Mouse (Mus musculus) naive thymus-derived CD4-positive, alpha-beta T cell, adult 2 months (primary cell): Measurements from ENCODE around the gene Rbp1.

Experiments
- DNase-seq: peaks from one replicate; pipeline ENCODE4 v3.0.0-alpha.2; 2011; ENCODE audit warnings: low read depth

Gene Rbp1

DNA sequence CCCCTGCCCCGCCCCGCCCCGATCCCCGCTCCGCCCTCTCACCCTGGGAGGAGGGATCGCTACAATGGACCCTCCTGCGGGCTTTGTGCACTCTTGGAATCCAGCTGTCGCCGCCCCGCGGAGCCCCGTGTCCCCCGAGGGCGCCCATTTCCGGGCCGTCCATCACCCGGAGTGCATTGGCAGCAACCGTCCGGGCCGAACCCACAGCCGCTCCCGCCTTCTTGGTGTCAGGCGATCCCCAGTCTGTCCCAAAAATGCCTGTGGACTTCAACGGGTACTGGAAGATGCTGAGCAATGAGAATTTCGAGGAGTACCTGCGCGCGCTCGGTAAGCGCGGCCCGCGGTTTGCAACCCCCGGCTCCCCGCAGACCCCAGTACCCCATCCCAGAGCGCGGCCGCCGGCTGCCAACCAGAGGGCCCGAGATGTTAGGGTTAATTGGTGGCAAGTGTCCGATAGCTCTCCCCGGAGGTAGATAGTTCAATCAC lies 2.0 kb downstream of the Rbp1 start:
- no peak for DNase-seq

DNA sequence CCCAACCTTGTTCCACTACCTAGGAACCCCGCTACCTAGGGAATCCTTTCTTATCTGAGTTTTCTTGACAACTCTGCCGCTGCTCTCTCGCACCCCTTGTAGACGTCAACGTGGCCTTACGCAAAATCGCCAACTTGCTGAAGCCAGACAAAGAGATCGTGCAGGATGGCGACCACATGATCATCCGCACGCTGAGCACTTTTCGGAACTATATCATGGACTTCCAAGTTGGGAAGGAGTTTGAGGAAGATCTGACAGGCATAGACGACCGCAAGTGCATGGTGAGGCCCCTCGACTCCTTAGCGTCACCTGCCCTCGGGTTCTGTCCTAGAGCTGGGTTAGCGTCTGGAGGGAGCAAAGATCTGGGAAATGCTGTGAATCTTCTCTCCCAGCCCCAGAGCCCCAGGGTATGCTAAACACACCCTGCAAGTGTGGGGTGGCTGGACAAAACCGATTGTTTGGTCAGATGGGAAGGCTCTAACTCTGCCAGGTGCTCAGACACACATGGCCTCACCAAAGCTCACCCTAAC lies 2.7 kb downstream of the Rbp1 start:
- DNase-seq = no peak

DNA sequence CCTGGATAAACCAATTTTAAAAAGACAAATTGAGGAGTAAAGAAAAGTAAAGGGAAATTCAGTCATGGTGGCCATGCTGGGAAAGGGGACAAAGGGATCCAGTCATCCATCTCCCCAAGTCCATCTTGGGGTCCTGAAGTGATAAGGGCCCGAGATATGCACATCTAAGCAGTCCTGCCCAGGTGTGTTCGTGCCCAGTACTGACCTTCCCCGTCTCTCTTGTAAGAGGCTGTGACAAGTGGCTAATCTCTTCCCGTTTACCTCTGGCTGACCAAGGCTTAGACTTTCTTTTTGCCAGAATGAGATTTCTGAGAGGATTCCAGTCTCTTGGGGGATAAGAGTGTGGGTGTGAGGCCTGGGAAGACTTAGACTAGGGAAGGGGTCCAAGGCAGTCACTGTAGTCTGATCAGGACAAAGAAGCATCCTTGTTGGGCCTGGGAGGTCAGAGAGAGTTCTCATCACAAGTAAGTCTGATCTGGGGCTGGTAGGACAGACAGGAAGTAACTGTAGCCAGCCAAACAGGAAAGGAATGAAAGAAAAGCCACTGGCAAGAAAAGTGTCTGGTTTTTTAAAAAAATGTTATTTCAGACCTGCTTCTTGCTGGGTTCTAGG lies 5.3 kb downstream of the Rbp1 start:
- DNase-seq = no peak

DNA sequence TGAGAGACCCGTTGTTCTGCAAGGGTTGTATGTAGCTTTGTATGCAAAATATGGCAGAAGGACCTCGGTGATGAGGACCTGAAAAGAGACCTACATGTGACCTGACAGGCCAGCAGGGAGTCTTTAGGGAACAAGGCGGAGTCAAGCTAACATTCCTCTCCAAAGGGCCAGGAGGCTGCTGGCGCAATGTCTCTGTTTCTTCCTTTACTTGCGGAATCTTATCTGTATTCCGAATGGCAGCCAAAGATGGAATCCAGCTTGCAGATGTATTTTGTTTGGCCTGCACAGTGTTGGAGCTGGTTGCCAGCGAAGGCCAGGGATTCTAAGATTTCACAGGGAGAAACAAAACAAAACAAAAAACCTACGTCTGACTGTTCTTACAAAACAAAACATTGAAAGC lies 6.0 kb downstream of the Rbp1 start:
- no peak for DNase-seq

DNA sequence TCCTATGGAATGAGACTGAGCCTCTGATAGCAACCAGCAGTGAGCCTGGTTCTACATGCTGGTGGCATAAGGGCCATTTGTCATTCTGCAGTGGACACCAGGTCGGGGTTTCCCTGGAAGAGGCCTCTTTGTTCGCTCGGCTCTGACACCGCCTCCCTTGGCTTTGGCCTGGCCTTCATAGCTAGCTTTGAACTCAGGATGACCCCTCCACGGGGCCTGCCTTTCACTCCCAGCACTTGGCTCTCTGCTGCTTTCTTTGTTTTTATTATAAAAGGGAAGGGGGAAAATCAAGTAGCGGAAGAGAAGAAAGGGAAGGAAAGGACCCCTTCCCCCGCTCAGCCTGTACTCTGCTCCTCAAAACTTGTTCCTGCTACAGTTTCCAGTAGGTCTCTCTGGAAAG lies 7.0 kb downstream of the Rbp1 start:
- no peak for DNase-seq

DNA sequence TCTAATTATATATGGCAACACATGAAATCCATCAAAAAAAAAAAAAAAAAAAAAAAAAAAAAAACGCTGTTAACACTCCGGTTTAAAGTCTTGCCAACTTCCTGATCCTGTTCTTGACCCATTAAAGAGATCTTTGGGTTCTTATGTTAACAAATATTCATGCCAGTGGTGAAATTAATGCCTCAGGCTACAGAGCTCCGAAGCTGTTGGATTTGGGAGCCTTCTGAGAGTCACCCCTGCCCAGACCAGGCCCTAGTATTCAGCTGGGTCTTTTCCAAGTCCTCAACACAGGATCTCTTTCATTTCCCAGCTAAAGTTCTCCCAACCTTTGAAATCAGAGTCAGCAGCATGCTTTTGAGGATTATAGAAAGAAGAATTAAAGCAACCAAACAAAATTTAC lies 7.8 kb downstream of the Rbp1 start:
- no peak for DNase-seq

DNA sequence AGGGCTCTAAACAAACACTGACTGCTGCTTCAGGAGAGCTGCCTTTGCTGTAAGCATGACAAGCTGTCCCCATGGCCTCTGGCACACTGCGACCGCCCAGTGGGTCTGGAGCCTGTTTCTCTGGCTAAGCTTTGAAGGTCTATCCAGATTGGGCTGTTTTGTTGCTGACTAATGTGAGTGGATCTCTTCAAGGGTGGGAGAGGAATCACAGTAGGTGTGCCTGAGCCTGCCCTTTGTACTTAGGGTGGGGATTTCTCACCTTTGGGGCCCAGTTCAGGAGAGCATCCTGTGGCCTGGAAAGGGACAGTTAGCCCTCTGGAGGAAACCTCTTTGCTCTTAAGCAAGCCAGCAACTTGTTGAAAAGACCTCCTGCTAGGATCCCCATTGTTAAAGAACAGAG lies 10.3 kb downstream of the Rbp1 start:
- DNase-seq = no peak

DNA sequence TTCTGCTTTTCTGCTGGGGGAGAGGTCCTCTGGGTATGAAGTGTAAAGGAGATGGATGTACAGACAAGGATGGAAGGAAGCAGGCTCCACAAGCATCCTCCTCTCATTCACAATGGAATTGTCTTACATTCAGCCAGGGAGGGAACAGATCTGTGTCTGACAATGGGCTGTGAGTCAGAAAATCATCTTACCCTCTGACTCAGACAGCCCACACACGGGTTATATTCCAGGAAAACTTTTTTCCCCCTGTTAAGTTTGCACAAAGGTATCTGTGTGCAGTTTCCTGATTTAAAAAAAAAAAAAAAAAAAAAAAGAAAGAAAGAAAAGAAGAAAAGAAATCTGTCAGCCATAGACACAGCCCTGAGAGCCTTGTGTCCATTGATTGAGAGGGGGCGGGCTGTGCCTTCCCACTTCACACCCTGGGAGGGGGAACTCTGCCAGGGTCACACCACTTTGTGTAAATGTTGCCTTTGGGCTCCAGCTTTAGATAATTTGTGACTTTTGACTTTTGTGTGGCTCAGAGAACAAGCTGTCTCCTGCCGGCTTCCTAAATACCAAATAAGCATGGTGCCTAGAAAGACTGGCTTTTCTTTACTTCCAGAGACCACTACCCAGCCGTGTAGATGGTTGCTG lies 11.3 kb downstream of the Rbp1 start:
- no peak for DNase-seq

DNA sequence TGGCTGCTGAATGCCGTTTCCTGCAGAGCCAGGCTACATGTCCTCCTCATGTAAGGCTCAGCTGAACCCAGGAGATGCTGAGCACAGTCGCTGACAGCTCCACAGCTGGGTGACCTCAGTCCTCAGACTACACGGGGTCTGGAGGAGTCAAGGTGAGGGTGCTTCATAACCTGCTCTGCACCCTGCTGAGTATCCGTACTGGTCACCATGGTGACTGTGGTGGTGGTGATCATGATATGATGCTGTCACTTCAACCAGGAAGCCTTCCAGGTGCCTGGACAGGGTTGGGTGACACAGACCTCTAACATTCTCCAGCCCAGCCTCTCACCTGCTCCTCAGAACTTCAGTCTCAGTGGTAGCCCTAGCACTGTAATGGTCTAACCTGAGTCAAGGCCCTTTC lies 15.1 kb downstream of the Rbp1 start:
- no peak for DNase-seq

DNA sequence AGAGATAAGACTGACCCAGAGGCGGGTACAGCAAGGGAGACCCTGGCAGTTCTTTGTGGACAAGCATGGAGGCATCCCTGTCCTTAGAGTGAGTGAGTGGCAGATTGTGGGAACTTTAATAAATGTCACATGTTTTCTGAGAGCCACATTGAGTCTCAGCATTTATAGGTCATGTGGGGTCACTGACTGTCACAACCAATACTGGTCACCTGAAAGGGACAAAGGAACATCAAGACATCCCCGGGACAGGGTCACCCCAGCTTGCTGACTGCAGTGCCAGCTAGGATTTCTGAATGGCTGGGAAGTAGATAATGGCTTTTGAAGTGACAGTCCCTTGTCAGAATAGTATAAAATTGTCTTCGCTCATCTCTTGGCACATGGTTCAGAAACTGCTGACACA lies 16.3 kb downstream of the Rbp1 start:
- DNase-seq = no peak

DNA sequence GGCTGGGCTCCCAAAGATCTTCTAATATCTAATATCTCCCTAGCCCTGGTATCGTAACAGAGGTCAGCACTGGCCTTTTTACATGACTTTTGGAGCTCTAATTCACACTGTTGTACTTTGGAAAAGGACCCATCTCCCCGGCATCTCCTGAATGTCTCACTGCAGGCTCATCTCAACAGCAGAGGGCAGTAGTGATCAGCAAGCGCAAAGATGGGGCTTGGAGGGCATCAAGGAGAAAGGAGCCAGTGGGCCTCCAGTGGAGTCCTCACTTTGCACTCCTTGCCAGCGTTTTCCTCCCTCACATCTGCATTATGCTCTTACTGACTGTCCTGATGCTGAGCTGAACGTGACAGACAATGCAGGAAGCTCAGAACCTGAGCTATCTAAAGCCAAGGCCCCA lies 19.9 kb downstream of the Rbp1 start:
- no peak for DNase-seq

DNA sequence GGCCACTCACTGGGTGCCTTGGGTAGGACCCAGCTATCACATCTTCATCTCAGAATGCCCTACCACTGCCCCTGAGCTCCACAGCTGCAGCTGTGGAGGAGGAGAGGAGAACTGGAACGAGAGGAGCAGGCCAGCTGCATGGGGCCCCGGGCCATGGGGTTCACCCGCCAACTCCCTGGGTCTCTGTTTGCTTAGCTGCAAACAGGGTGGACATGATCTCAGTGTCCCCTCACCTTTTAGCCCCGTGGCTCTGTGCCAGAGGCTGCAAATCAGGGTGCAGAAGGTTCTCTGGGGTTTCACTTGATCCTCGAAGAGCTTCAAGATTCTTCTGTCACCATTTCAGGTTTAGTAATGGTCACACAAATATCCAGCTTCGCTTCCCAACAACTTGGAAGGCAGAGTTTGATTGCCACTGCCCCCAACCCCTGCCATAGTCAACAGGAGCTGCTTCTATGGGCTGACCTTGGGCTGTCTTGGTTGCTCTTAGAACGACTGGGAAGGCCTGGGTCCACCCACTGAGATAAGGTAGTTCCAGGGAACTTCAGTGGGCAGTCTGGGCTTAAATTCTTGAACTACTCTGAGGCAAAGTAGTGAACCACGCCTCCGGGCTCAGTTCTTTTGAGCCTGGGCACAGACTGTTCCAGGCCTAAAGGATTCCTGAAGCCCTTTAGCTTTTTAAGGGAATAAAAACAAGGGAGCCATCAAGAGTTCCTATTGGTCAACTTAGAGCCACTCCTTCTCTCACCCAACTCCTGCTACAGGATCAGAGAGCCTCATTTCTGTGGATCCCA lies 22.8 kb downstream of the Rbp1 start:
- DNase-seq = no peak

DNA sequence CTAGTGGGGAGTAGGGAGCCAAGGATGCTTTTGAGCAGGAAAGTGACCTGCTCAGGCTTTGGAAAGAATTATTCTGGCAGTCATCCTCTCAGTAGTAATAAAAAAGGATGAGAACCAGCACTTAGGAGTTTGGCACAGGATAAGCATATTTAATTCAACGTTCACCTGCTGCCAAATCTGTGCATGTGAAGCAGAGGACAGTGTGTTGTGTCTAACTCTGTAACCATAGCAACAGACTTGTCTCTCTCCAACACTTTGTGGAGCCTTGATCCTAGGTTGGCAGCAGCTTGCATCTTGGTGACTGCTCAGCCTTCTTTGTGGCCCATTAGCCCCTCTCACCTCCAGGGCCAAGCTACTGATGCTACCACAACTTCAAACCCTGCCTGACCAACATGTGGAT lies 28.2 kb downstream of the Rbp1 start:
- no peak for DNase-seq

DNA sequence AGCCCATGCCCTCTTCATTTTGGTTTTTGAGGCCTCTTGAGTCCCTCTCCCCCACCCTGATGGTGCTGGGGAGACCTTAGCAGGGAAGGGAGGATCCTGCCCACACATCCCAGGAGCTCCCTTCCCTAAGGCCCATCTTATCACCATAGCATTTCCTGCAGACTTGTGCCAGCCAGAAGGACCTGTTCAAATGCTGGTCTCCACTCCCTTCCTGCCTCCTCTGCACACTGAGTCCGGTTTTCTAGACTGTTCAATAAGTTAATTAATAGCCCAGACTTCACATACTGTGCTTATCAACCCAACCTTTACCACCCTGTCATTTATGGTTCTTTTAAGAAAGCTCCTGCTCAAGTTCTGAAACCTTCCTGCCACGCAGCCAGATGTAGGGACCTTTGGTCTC lies 43.9 kb downstream of the Rbp1 start:
- DNase-seq = no peak

DNA sequence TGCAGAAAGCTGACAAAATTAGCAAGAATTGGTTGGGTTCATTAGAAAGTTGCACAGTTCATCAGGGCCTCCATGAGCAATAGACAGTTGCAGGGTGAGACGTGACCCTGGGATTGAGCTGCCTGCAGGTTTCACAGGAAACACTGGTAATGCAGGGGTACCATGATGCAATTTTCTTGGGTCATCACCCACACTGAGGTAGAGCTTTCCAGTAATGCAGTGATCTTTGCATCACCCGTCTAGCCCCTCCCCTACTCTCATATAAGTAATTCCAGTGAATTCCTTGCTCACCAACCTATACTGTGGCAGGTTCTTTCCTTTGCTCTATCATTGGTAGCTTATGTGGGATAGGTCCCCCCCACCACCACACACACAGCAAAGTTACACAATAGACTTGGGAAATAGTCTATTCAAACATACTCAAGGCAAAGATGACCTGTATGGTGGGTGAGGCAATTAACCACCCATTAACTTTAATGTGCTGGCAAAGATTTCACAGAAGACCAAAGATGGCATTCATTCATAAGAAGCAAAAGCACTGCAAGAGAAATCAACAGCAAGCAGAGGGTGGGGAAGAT lies 57.5 kb downstream of the Rbp1 start:
- no peak for DNase-seq

DNA sequence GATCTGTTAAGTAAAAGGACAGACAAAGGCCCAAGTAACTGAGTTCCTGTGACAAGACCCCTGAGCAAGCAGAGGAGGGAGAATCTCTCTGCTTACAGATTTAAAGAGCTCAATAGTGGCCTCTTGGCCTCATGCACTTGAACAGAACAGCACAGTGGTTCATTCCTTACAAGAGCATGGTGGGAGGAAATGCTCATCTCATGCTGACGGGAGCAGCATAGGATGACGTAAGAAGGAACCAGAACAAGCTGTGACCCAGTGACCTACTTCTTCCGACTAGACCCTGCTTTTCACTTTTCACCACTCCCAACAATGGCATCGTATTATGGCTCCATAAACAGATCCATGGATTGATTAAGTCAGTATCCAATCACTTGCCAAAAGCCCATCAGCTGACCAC lies 59.5 kb downstream of the Rbp1 start:
- DNase-seq = no peak

DNA sequence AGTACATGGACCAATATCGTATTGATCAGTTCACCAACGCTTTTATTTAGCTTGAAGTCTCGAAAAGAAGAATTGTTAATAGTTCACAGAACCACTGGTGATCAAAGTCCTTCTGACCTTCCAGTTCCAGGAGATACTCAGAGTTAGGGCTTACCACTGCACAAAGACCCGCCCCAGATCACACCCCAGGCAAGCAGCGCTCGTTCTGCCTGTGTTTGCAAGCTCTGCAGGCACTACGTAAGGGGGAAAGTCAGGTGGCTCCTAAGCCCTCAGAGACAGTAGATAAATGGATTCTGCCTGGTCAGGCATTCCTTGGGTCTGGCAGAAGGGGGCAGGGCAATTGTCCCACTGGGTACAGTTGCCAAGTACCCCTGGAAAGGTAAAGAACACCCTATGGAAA lies 62.3 kb downstream of the Rbp1 start:
- no peak for DNase-seq

DNA sequence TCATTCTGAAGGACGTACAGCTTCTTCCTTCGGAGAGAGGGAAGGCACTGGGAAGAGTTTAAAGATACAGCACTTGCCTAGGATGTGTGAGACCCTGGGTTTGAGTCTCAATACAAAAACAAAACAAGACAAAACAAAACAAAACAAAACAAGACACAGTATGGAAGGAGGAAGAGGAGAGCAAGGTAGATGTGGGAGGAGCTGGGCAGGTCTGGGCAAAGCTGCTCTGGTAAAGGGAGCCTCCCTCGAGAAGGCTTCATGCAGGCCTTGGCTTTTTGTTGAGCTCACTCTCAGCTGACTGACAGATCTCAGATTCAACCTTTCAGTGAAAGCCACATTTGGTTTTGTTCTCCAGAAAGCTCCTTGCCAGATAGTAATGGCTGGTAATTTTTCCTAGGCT lies 63.1 kb downstream of the Rbp1 start, which contains the start of gene Rbp2:
Rbp2 (plus strand) TSS at position 301 of the 400 bp plus-strand sequence.
- DNase-seq = no peak

DNA sequence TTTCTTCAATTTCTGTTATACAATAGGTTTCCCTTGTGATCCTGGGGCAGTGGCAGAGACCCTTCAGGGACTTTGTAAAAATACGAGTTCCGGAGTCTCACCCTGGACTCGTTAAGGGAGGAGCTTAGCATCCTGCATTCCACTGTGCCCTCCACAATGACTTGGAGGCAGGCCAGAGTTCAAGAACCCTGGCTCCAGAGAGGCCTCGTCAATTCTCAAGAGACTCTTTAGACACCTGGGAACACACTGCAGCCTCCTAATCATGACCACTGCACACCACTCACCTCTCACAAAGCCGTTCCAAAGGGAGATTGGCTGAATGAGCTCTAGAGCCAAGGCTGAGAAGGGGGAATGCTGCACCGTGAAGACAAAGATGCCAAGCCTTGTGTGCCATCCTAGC lies 64.5 kb downstream of the Rbp1 start:
- no peak for DNase-seq

DNA sequence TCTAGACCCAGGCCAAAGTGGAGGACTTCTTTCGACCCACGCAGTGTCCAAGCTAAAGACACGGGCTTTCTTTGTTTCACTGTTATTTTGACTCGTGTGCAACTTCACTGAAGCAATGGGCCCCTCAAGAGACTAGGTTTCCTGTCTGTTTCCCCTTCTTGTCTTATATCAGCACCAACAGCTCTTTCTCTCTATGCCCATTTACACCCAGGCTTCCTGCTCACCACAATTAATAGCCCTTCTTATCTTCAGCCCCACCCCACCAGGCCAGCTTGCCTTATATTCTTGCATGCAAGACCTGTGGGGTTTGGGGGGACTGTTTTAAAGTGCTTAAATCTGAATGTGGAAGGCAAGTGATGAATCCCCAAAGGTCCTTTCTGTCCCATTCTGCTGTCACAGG lies 66.8 kb downstream of the Rbp1 start:
- no peak for DNase-seq

DNA sequence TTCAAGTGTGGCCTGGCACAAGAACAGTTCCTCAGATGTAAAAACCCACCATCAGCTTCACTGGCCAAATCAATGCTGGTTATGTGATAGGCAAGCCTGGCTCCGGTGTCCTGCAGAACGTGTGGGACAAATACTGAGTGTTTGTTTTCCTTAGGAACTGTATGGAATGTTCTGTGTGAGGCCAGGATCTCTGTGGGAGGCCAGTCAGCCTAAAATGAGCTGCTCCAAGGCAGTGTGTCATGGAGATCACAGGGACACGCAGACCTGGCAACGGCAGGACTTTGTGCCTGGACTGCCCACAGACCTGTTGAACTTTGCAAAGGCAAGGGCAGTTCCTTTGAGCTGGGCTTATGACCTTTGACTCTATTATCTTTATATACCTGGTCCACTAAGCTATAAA lies 67.4 kb downstream of the Rbp1 start:
- no peak for DNase-seq

DNA sequence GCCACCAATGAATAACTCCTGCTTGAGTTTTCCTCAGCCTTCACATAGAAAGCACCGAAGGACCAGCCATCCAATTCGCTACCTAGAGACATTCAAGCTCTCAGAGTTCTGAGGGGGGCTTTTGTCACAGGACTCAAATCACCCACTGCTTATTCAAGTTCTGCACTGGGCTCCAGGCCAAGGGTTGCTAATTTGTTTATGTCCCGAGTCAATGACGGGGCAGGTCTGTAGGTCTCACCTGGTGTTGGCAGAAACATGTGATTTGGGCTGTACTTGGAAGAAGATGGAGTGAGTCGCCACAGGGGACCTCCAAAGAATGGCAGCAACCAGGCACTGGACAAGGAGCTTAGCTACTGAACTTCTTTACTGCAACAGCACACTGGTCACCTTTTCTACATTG lies 68.3 kb downstream of the Rbp1 start:
- DNase-seq = no peak

DNA sequence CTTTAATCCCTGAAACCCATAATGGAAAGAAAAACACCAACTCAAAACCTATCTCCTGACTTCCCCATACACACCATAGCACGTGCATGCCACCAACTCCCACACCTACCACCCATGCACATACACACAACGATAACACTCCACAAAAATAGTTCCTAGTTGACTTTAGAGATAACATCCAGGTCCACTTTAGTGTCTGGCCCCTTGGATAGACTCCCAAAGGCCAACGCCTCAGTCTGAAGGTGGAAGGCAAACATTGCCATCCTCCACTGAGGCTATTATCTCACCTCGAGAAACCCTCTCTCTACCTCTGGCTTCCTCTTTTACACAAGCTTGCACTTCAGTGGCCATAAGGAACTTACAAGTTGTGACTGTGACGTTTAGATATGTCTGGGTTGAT lies 69.5 kb downstream of the Rbp1 start:
- DNase-seq = no peak
